Mouse (Mus musculus) midbrain, embryonic 14.5 days (tissue): ENCODE results near the gene 1700020D05Rik. TPM values are rescaled to one million over a fixed set of nuclear protein-coding genes. Genes with fewer than 3 reads are reported as not detected.

Experiments
- ATAC-seq: fragments of 200-750 bp; cut with Nextera tagmentation; 2 replicates; pipeline ENCODE4 v1.8.0; 2017; ENCODE audit warnings: moderate number of reproducible peaks, moderate library complexity; ENCODE audit not compliant: low FRiP score, low TSS enrichment
- DNase-seq: peaks from one replicate; pipeline ENCODE4 v3.0.0-alpha.2; 2015
- H3K27ac ChIP-seq: fragments of 300-500 bp; sonication (generic); replicated peaks from 2 replicates; pipeline ENCODE4 v1.5.1; 2014; ENCODE audit warnings: mild to moderate bottlenecking, low read depth, low read length, moderate library complexity
- H3K27me3 ChIP-seq: fragments of 300-500 bp; sonication (generic); 2 replicates; pipeline ENCODE4 v1.6.1; 2014; ENCODE audit warnings: low read length, control low read depth, mixed read lengths; ENCODE audit not compliant: control insufficient read depth, insufficient read depth
- H3K36me3 ChIP-seq: fragments of 300-500 bp; sonication (generic); 2 replicates; pipeline ENCODE4 v1.6.1; 2014; ENCODE audit warnings: low read length, control low read depth; ENCODE audit not compliant: control insufficient read depth, insufficient read depth
- H3K4me1 ChIP-seq: fragments of 300-500 bp; sonication (generic); 2 replicates; pipeline ENCODE4 v1.6.1; 2014; ENCODE audit warnings: mild to moderate bottlenecking, antibody characterized with exemption, low read length, control low read depth; ENCODE audit not compliant: control insufficient read depth, insufficient read depth
- H3K4me2 ChIP-seq: fragments of 300-500 bp; sonication (generic); 2 replicates; pipeline ENCODE4 v1.6.1; 2014; ENCODE audit warnings: mild to moderate bottlenecking, low read length, moderate library complexity
- H3K4me3 ChIP-seq: fragments of 300-500 bp; sonication (generic); replicated peaks from 2 replicates; pipeline ENCODE4 v1.5.1; 2014; ENCODE audit warnings: low read depth, low read length
- H3K9ac ChIP-seq: fragments of 300-500 bp; sonication (generic); replicated peaks from 2 replicates; pipeline ENCODE4 v1.6.1; 2014; ENCODE audit warnings: mild to moderate bottlenecking, low read length, moderate library complexity
- H3K9me3 ChIP-seq: fragments of 300-500 bp; sonication (generic); 2 replicates; pipeline ENCODE4 v1.6.1; 2016; ENCODE audit warnings: low read length, control low read depth, mixed read lengths; ENCODE audit not compliant: control insufficient read depth
- WGBS: fragments of 180-500 bp; shearing (Covaris S2); extraction: QIAGEN DNeasy Blood & Tissue Kit; methylation state at CpG from one replicate; pipeline ENCODE4 v1.1.7; 2014; 5-methylcytosine and 5-hydroxymethylcytosine counted together
- polyA plus RNA-seq: library from polyadenylated mRNA; unstranded; fragments of >200 nt; fragmentation: Nextera tagmentation; extraction: Ambion mirVana; gene quantifications from 2 replicates; pipeline ENCODE4 v1.2.1, GENCODE M21; 2014

The 1700020D05Rik gene
- polyA plus RNA-seq, 1 experiment from 2014 or later, result 0.36 TPM

GRCm38 (mm10) chr19:5484496-5484895 is 19.1 kb downstream of the 1700020D05Rik start:
- no peak overlapping the region for H3K4me2 ChIP-seq
- H3K4me1 ChIP-seq, result peaks cover 18% of the 10 kb centered on the region
- peaks cover 52% of the 10 kb centered on the region for H3K36me3 ChIP-seq
- H3K4me3 ChIP-seq, result no peak overlapping the region
- no peak for ATAC-seq
- no peak overlapping the region for H3K27ac ChIP-seq
- DNase-seq, result no peak
- H3K9me3 ChIP-seq, result no peaks in the 10 kb centered on the region
- no peak overlapping the region for H3K9ac ChIP-seq
- H3K27me3 ChIP-seq, result no peaks in the 10 kb centered on the region
- WGBS, result 90% methylated on average over 5 of the region's 5 CpGs

- no peak for DNase-seq
- Histone ChIP-seq H3K27ac (no peak overlapping the region), H3K27me3 (no peaks in the 10 kb centered on the region), H3K4me1 (peaks cover 13% of the 10 kb centered on the region), H3K9ac (no peak overlapping the region), H3K4me3 (no peak overlapping the region), H3K36me3 (peaks cover 56% of the 10 kb centered on the region), H3K4me2 (no peak overlapping the region), H3K9me3 (no peaks in the 10 kb centered on the region)
- 94% methylated on average over 19 of the region's 19 CpGs for WGBS
- ATAC-seq, result no peak
Measured at GRCm38 (mm10) chr19:5483386-5484359, 19.9 kb downstream of the 1700020D05Rik start.

GRCm38 (mm10) chr19:5481398-5481797 is 22.2 kb downstream of the 1700020D05Rik start:
- Histone ChIP-seq H3K4me2 (no peak overlapping the region), H3K9ac (no peak overlapping the region), H3K36me3 (peaks cover 56% of the 10 kb centered on the region), H3K4me1 (no peaks in the 10 kb centered on the region), H3K9me3 (no peaks in the 10 kb centered on the region), H3K27ac (no peak overlapping the region), H3K4me3 (no peak overlapping the region), H3K27me3 (no peaks in the 10 kb centered on the region)
- no peak for ATAC-seq
- WGBS, result 90% methylated on average over 10 of the region's 10 CpGs
- no peak for DNase-seq

GRCm38 (mm10) chr19:5480016-5480415 is 23.6 kb downstream of the 1700020D05Rik start:
- Histone ChIP-seq H3K9me3 (no peaks in the 10 kb centered on the region), H3K4me1 (peaks cover 8% of the 10 kb centered on the region; the same call in 1 of the 2 replicates), H3K36me3 (peaks cover 42% of the 10 kb centered on the region), H3K4me3 (no peak overlapping the region), H3K27ac (no peak overlapping the region), H3K4me2 (no peak overlapping the region), H3K9ac (no peak overlapping the region), H3K27me3 (no peaks in the 10 kb centered on the region)
- ATAC-seq, result no peak
- 92% methylated on average over 10 of the region's 10 CpGs for WGBS
- DNase-seq, result no peak

GRCm38 (mm10) chr19:5477668-5478300 is 25.8 kb downstream of the 1700020D05Rik start:
- DNase-seq (no peak), ATAC-seq (no peak)
- no peaks in the 10 kb centered on the region for H3K27me3 ChIP-seq
- H3K9me3 ChIP-seq, result no peaks in the 10 kb centered on the region
- H3K27ac ChIP-seq, result no peak overlapping the region
- peaks cover 20% of the 10 kb centered on the region for H3K36me3 ChIP-seq
- 92% methylated on average over 18 of the region's 18 CpGs for WGBS
- no peak overlapping the region for H3K4me3 ChIP-seq
- peaks cover 21% of the 10 kb centered on the region for H3K4me1 ChIP-seq
- H3K9ac ChIP-seq, result no peak overlapping the region
- no peak overlapping the region for H3K4me2 ChIP-seq

- WGBS, result 87% methylated on average over 10 of the region's 10 CpGs
- H3K4me3 ChIP-seq, result no peak overlapping the region
- peaks cover 14% of the 10 kb centered on the region for H3K36me3 ChIP-seq
- ATAC-seq, result no peak
- H3K27me3 ChIP-seq, result no peaks in the 10 kb centered on the region
- no peak overlapping the region for H3K27ac ChIP-seq
- H3K4me1 ChIP-seq, result peaks cover 21% of the 10 kb centered on the region
- H3K9me3 ChIP-seq, result no peaks in the 10 kb centered on the region
- H3K9ac ChIP-seq, result no peak overlapping the region
- no peak for DNase-seq
- no peak overlapping the region for H3K4me2 ChIP-seq
Measured at GRCm38 (mm10) chr19:5477004-5477667, 26.5 kb downstream of the 1700020D05Rik start.

- Histone ChIP-seq H3K36me3 (peaks cover 4% of the 10 kb centered on the region; the same call in 1 of the 2 replicates), H3K9me3 (no peaks in the 10 kb centered on the region), H3K9ac (peak overlapping the region; percentile 76), H3K27me3 (no peaks in the 10 kb centered on the region), H3K4me1 (peaks cover 21% of the 10 kb centered on the region), H3K4me2 (peak overlapping the region; percentile 95), H3K27ac (peak overlapping the region; percentile 61), H3K4me3 (peak overlapping the region; percentile 53)
- 17% methylated on average over 13 of the region's 13 CpGs for WGBS
- ATAC-seq (0 out of 2 replicates have a peak, but pooled peaks have one; percentile 3), DNase-seq (no peak)
Measured at GRCm38 (mm10) chr19:5475069-5475714, 28.4 kb downstream of the 1700020D05Rik start.
